Mouse (Mus musculus): ENCODE measurements at regions not wholly inside any gene's neighbourhood (a gene's known extent, or its start where the extent isn't known, plus 50 kb on each side); places are given as distances from the start of the nearest gene placed in this dataset.
"Not testable (repeated sequence)": the region's sequence is repeated elsewhere in the genome, so short reads cannot be mapped to it uniquely, and the experiment has no call there.

GRCm38 (mm10) chrX:99732526-99732925, 88.3 kb upstream of the Tmem28 start:
- ATAC-seq (ENCODE audit: insufficient read depth, low FRiP score, low TSS enrichment) (no peak), DNase-seq (ENCODE audit: low spot score) (no peak)
- no peak overlapping the region for H3K9ac ChIP-seq (ENCODE audit: low read length)
- H3K4me3 ChIP-seq (ENCODE audit: low read depth, low read length), result no peak overlapping the region
- H3K4me2 ChIP-seq (ENCODE audit: low read depth), result no peak overlapping the region
- no peaks in the 10 kb centered on the region for H3K27me3 ChIP-seq (ENCODE audit: control insufficient read depth, insufficient read depth, low read length)
- H3K36me3 ChIP-seq (ENCODE audit: control insufficient read depth, insufficient read depth, low read length), result no peaks in the 10 kb centered on the region
- 84% methylated on average over 2 of the region's 2 CpGs for WGBS
- H3K4me1 ChIP-seq (ENCODE audit: control insufficient read depth, insufficient read depth, low read length), result no peaks in the 10 kb centered on the region
- no peaks in the 10 kb centered on the region for H3K9me3 ChIP-seq (ENCODE audit: control insufficient read depth, low read length)
- no peak overlapping the region for H3K27ac ChIP-seq (ENCODE audit: low read depth, low read length)

- H3K4me1 ChIP-seq (ENCODE audit: control insufficient read depth, insufficient read depth, low read length), result no peaks in the 10 kb centered on the region
- no peak overlapping the region for H3K4me2 ChIP-seq (ENCODE audit: low read depth)
- ATAC-seq (ENCODE audit: insufficient read depth, low FRiP score, low TSS enrichment) (no peak), DNase-seq (ENCODE audit: low spot score) (peak; percentile 39)
- H3K27ac ChIP-seq (ENCODE audit: low read depth, low read length), result no peak overlapping the region
- H3K9ac ChIP-seq (ENCODE audit: low read length), result no peak overlapping the region
- no peak overlapping the region for H3K4me3 ChIP-seq (ENCODE audit: low read depth, low read length)
- H3K27me3 ChIP-seq (ENCODE audit: control insufficient read depth, insufficient read depth, low read length), result no peaks in the 10 kb centered on the region
- H3K36me3 ChIP-seq (ENCODE audit: control insufficient read depth, insufficient read depth, low read length), result no peaks in the 10 kb centered on the region
- 8% methylated on average over 1 of the region's 1 CpGs for WGBS
- no peaks in the 10 kb centered on the region for H3K9me3 ChIP-seq (ENCODE audit: control insufficient read depth, low read length)
These were observed 95.7 kb upstream of the Tmem28 start for GRCm38 (mm10) chrX:99725101-99725500.

GRCm38 (mm10) chrX:99695366-99695765, 125.5 kb upstream of the Tmem28 start:
- no peaks in the 10 kb centered on the region for H3K36me3 ChIP-seq (ENCODE audit: control insufficient read depth, insufficient read depth, low read length)
- no peaks in the 10 kb centered on the region for H3K27me3 ChIP-seq (ENCODE audit: control insufficient read depth, insufficient read depth, low read length)
- no peak overlapping the region for H3K9ac ChIP-seq (ENCODE audit: low read length)
- H3K4me3 ChIP-seq (ENCODE audit: low read depth, low read length), result no peak overlapping the region
- H3K27ac ChIP-seq (ENCODE audit: low read depth, low read length), result no peak overlapping the region
- no peaks in the 10 kb centered on the region for H3K4me1 ChIP-seq (ENCODE audit: control insufficient read depth, insufficient read depth, low read length)
- ATAC-seq (ENCODE audit: insufficient read depth, low FRiP score, low TSS enrichment) (no peak), DNase-seq (ENCODE audit: low spot score) (no peak)
- no peak overlapping the region for H3K4me2 ChIP-seq (ENCODE audit: low read depth)
- WGBS, result 67% methylated on average over 4 of the region's 4 CpGs
- H3K9me3 ChIP-seq (ENCODE audit: control insufficient read depth, low read length), result no peaks in the 10 kb centered on the region

GRCm38 (mm10) chrX:99690971-99691370, 129.8 kb upstream of the Tmem28 start:
- Histone ChIP-seq H3K9me3 (ENCODE audit: control insufficient read depth, low read length) (no peaks in the 10 kb centered on the region), H3K4me2 (ENCODE audit: low read depth) (no peak overlapping the region), H3K27me3 (ENCODE audit: control insufficient read depth, insufficient read depth, low read length) (no peaks in the 10 kb centered on the region), H3K4me3 (ENCODE audit: low read depth, low read length) (no peak overlapping the region), H3K36me3 (ENCODE audit: control insufficient read depth, insufficient read depth, low read length) (no peaks in the 10 kb centered on the region), H3K27ac (ENCODE audit: low read depth, low read length) (no peak overlapping the region), H3K9ac (ENCODE audit: low read length) (no peak overlapping the region), H3K4me1 (ENCODE audit: control insufficient read depth, insufficient read depth, low read length) (no peaks in the 10 kb centered on the region)
- 74% methylated on average over 4 of the region's 4 CpGs for WGBS
- DNase-seq (ENCODE audit: low spot score), result no peak
- no peak for ATAC-seq (ENCODE audit: insufficient read depth, low FRiP score, low TSS enrichment)

- H3K4me2 ChIP-seq (ENCODE audit: low read depth), result no peak overlapping the region
- H3K9me3 ChIP-seq (ENCODE audit: control insufficient read depth, low read length), result no peaks in the 10 kb centered on the region
- no peak overlapping the region for H3K4me3 ChIP-seq (ENCODE audit: low read depth, low read length)
- ATAC-seq (ENCODE audit: insufficient read depth, low FRiP score, low TSS enrichment) (no peak), DNase-seq (ENCODE audit: low spot score) (no peak)
- no peaks in the 10 kb centered on the region for H3K27me3 ChIP-seq (ENCODE audit: control insufficient read depth, insufficient read depth, low read length)
- H3K4me1 ChIP-seq (ENCODE audit: control insufficient read depth, insufficient read depth, low read length), result no peaks in the 10 kb centered on the region
- no peaks in the 10 kb centered on the region for H3K36me3 ChIP-seq (ENCODE audit: control insufficient read depth, insufficient read depth, low read length)
- no peak overlapping the region for H3K9ac ChIP-seq (ENCODE audit: low read length)
- H3K27ac ChIP-seq (ENCODE audit: low read depth, low read length), result no peak overlapping the region
- WGBS, result 84% methylated on average over 4 of the region's 4 CpGs
These were observed 131.1 kb upstream of the Tmem28 start for GRCm38 (mm10) chrX:99689761-99690160.

GRCm38 (mm10) chrX:99682491-99682890, 138.3 kb upstream of the Tmem28 start:
- DNase-seq (ENCODE audit: low spot score); H3K4me1 ChIP-seq (ENCODE audit: control insufficient read depth, insufficient read depth, low read length); H3K36me3 ChIP-seq (ENCODE audit: control insufficient read depth, insufficient read depth, low read length); H3K9ac ChIP-seq (ENCODE audit: low read length); H3K27me3 ChIP-seq (ENCODE audit: control insufficient read depth, insufficient read depth, low read length); ATAC-seq (ENCODE audit: insufficient read depth, low FRiP score, low TSS enrichment); H3K27ac ChIP-seq (ENCODE audit: low read depth, low read length); H3K4me3 ChIP-seq (ENCODE audit: low read depth, low read length); H3K9me3 ChIP-seq (ENCODE audit: control insufficient read depth, low read length); H3K4me2 ChIP-seq (ENCODE audit: low read depth): not testable (repeated sequence)

GRCm38 (mm10) chrX:99667596-99667995, 153.2 kb upstream of the Tmem28 start:
- ATAC-seq (ENCODE audit: insufficient read depth, low FRiP score, low TSS enrichment), result no peak
- H3K27me3 ChIP-seq (ENCODE audit: control insufficient read depth, insufficient read depth, low read length), result no peaks in the 10 kb centered on the region
- H3K27ac ChIP-seq (ENCODE audit: low read depth, low read length), result no peak overlapping the region
- H3K4me3 ChIP-seq (ENCODE audit: low read depth, low read length), result no peak overlapping the region
- 61% methylated on average over 2 of the region's 2 CpGs for WGBS
- no peaks in the 10 kb centered on the region for H3K36me3 ChIP-seq (ENCODE audit: control insufficient read depth, insufficient read depth, low read length)
- no peak overlapping the region for H3K9ac ChIP-seq (ENCODE audit: low read length)
- H3K9me3 ChIP-seq (ENCODE audit: control insufficient read depth, low read length), result no peaks in the 10 kb centered on the region
- DNase-seq (ENCODE audit: low spot score), result no peak
- H3K4me1 ChIP-seq (ENCODE audit: control insufficient read depth, insufficient read depth, low read length), result no peaks in the 10 kb centered on the region
- no peak overlapping the region for H3K4me2 ChIP-seq (ENCODE audit: low read depth)

- Histone ChIP-seq H3K4me1 (ENCODE audit: control insufficient read depth, insufficient read depth, low read length) (no peaks in the 10 kb centered on the region), H3K4me2 (ENCODE audit: low read depth) (no peak overlapping the region), H3K27me3 (ENCODE audit: control insufficient read depth, insufficient read depth, low read length) (peaks cover 6% of the 10 kb centered on the region; the same call in 1 of the 2 replicates), H3K4me3 (ENCODE audit: low read depth, low read length) (no peak overlapping the region), H3K9me3 (ENCODE audit: control insufficient read depth, low read length) (no peaks in the 10 kb centered on the region), H3K27ac (ENCODE audit: low read depth, low read length) (no peak overlapping the region), H3K9ac (ENCODE audit: low read length) (no peak overlapping the region), H3K36me3 (ENCODE audit: control insufficient read depth, insufficient read depth, low read length) (no peaks in the 10 kb centered on the region)
- no peak for ATAC-seq (ENCODE audit: insufficient read depth, low FRiP score, low TSS enrichment)
- DNase-seq (ENCODE audit: low spot score), result no peak
- 78% methylated on average over 3 of the region's 3 CpGs for WGBS
These were observed 158.3 kb upstream of the Tmem28 start for GRCm38 (mm10) chrX:99662566-99662965.

- ATAC-seq (ENCODE audit: insufficient read depth, low FRiP score, low TSS enrichment), result no peak
- Histone ChIP-seq H3K27ac (ENCODE audit: low read depth, low read length) (no peak overlapping the region), H3K9ac (ENCODE audit: low read length) (no peak overlapping the region), H3K9me3 (ENCODE audit: control insufficient read depth, low read length) (no peaks in the 10 kb centered on the region), H3K4me3 (ENCODE audit: low read depth, low read length) (no peak overlapping the region), H3K4me1 (ENCODE audit: control insufficient read depth, insufficient read depth, low read length) (no peaks in the 10 kb centered on the region), H3K4me2 (ENCODE audit: low read depth) (no peak overlapping the region), H3K27me3 (ENCODE audit: control insufficient read depth, insufficient read depth, low read length) (peaks cover 6% of the 10 kb centered on the region; the same call in 1 of the 2 replicates), H3K36me3 (ENCODE audit: control insufficient read depth, insufficient read depth, low read length) (no peaks in the 10 kb centered on the region)
- peak; percentile 28 for DNase-seq (ENCODE audit: low spot score)
- 40% methylated on average over 8 of the region's 8 CpGs for WGBS
These were observed 161.2 kb upstream of the Tmem28 start for GRCm38 (mm10) chrX:99659496-99660140.

Measured in neural tube, embryonic 11.5 days (tissue).